Mouse (Mus musculus): ENCODE results near the gene Faf2.
A peak's percentile ranks its signal among the peaks of the same experiment; 100 is the strongest.

The Faf2 gene

DNA sequence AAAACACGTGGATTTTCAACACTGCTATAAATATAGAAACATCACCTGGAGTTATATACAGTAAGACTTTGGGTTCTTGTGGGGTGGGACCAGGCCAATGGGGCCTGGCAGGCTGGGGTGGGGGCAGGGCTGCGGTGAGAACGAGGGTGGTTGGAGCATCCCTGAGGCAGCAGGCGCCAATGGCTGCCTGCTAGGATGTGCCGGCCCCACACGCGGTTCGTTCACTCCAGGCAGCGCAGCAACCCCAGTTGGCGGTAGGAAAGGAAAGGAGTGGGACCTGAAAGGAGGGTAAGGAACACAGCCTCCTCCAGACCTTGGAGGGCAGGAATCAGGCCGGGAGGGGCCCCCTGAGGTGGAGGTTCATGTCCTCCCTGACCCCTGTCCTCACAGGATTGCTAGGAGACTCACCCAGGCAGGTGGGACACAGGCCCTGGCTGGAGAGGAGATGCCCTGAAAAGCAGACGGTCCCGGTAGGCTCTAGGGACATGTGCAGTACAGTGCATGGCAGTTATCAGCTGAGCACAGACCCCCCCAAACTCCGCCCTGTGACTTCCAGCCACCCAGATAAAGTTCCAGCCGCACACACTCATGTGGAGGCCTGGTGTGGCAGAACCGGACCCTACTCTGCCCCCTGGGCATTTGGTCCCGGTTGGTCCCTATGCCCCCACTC, 58.7 kb downstream of the Faf2 start:
- no peak for DNase-seq (ENCODE audit: low spot score)

DNA sequence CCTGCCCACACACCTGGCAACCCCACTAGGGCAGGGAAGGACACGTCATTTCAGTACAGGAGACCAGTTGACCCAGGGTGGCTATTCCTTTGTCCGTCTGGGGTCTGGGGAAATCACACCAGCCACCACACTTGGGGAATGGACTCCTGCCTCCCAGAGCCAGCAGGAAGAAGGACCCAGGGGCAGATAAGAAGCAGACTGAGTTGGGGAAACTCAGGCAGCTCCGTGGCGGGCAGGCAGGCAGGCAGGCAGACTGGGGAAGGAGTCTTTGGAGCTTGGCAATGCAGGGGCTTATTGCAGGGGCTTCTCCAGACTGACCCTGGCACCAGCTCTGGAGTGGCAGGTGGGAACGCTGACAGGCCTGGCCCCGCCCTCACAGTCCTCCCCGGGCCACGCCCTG, 59.7 kb downstream of the Faf2 start:
- no peak for DNase-seq (ENCODE audit: low spot score)

DNA sequence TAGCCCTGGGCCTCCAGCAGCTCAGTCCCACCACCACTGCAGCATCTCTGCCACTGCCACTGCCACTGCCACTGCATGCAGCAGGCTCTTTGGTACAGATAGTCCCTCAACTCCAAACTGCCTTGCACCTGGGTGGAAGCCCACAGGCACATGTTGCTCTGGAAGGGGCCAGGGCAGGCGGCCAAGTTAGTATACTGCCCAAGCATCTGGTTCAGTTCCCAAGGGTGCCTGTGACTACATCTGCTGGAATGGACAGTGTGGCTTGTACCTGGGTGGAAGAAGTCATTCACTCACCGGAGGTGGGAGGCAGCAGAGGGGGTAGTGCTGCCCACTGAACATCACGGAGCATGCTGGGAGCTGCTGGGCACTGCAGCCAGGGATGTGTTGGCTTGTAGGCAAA, 61.7 kb downstream of the Faf2 start:
- DNase-seq (ENCODE audit: low spot score): no peak

DNA sequence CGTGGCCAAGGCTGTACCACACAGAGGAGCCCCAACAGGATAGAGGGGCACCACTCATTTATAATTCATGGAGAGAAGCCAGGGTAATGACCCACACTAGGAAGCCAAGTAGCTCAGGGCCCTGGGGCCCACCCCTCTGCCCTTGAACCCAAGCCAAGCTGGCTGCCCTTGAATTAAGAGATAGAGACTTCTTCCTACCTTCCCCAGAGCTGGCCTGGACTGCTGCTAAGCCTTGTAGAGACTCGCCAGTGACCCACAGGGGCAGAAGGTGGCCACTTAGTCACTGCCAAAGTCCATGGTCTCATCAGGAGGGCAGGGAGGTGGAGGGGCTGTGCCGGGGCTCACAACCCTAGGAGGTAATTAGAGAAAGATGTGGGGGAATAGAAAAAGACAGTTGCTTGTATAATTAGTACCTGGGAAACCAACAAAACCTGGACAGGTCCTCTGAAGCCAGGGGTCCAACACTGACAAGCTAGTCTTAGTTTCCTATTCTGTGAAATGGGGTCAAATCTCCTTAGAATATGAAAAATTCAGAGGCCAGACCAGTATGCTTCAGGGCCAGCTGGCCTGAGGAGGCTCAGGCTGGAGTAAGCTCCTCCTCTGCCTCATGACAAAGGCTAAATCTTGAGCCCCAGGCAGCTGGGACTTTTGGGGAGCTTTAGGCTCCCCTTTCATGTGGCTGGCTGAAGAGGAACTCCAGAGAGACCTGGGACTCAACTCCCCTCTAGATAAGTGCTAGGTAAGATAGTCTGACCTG, 62.7 kb downstream of the Faf2 start:
- DNase-seq (ENCODE audit: low spot score): peak; percentile 73

DNA sequence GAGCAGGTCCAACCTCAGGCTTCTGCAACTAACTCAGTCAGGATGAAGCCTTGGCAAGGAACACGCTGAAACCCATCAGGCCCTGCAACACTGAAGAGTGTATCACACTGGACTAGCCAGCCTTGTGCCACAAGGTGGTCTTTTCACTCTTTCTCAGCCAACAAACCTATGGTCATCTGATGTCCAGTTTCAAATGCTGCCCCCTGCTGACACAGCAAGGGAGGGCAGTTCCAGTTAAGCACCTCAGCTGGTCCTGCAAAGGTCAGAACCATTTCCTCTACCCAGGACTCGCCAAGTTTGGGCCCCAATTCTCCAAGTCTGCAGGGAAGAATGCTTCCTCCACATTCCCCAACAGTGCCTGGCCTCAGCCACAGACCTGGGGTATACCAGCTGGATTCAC, 63.6 kb downstream of the Faf2 start:
- peak; percentile 51 for DNase-seq (ENCODE audit: low spot score)

DNA sequence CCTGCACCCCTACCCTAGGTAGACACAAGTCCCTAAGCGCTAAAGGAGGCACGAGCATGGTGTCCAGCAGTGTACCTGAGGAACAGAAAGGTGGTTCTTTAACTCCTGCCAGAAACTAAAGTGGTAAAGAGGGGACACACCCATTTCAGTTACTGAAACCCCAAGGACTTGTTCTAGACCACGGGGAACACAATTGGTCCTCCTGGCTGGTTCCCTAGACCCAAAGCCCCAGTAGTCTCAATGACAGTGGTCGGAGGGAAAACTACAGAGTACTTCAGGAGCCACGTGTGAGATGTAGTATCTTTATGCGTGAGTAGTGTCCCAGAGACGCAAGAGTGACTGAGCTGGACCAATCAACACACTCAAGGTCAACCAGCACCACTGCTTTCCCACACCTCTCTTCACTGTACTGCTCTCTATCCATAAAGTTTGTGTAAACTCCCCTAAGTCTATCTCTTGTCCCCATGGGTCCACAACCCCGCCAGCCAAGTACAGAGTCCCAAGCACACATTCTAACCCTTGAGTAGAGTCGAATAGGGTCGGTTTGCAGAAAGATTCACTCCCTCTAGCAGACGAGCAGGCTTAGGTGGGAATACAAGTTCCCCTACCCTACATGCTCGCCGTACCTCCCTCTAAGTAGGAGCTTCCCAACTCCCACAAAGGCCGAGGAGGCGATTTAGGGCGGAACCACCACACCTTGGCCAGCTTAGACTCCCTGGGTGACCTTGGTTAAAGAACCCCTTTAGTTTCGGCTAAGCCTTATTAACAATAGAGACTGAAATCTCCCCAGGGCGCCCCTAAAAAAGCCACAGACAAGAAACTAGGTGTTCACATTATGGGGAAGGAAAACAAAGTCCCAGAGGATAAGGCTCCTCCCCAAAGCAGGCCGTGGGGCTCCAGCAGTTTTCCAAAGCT, 64.8 kb downstream of the Faf2 start:
- DNase-seq (ENCODE audit: low spot score): no peak

DNA sequence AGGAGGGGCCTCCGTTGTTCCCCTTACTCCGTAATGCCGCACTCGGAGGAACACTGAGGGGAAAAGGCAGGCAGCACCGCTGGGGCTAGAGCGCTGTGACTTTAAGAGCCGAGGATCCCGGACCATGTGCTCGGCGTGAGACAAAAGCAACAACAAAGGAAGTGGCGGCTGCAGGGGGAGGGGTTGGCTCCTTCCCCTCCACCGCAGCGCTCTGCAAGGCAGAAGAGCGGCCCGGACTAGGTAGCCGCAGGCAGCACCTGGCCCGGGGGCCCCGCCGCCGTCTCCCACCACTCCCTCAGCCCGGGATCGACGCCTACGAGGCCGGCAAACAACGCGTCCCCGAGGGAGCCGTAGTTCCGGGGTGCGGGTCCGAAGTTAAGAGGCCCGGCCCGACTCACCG, 65.5 kb downstream of the Faf2 start:
- peak; percentile 79 for DNase-seq (ENCODE audit: low spot score)

DNA sequence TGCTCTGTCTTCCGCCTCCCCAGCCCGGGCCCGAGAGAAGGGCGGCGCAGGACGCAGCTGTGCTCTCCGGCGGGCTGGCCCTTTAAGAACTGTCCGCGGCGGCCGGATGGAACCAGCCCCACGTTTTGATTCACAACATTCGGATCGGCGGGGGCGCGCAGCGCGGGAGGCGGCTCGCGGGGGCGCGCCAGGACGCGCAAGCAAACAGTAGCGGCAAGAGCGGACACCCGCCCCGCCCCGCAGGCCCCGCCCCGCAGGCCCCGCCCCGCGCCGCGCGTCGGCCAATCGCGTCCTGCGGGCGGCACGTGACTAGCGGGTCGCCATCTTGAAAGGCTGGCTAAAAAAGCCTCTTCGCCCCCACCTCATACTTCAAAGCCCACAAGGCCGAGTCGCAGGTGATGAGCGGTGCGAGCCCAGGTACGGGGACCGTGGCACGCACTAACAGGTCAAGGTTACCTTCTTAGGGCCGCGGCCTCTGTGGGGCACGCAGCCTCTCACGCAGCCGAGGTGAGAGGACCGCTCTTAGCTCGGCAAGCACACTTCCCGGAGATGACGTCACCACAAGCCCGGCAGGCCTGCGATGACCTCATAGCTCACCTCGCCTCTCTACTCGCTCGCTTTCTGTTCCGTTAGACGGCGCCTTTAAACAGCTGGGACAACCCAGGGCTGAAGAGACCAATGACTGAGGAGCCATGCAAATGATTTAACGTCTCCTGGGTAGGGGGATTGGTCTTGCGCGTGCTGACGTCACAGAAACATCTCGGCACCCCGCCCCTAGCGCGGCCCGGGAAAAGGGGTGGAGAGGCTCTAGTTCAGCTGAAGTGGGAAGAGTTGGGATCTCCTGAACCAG, 66.2 kb downstream of the Faf2 start:
- peak; percentile 99 for DNase-seq (ENCODE audit: low spot score)

DNA sequence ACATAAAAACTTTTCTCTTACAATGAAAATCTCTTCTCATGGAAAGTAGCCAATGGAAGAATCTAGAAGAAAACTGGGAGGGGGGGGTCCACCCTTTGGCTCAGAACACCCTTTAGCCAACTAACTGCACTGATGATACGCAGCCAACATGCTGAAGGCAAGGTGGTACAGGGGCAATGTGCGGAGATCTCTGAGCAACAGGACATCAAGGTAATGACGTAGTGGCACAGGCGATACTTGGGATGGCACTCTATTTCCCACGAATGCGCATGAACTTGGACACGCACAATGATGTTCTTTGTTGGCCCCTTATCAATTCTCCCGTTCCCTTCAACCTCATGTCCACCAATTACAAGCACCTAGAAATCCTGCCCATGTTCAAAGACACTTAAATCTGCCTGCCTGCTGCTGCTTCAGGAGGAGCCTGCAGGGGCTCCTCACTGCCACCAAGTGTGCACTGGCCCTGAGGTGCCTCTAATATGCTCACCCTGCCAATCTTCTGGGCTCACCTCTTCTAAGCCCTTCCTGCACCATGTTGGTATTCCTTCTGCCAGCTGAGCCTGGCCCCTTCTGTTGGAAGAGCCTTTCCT, 68.7 kb downstream of the Faf2 start:
- no peak for DNase-seq (ENCODE audit: low spot score)

DNA sequence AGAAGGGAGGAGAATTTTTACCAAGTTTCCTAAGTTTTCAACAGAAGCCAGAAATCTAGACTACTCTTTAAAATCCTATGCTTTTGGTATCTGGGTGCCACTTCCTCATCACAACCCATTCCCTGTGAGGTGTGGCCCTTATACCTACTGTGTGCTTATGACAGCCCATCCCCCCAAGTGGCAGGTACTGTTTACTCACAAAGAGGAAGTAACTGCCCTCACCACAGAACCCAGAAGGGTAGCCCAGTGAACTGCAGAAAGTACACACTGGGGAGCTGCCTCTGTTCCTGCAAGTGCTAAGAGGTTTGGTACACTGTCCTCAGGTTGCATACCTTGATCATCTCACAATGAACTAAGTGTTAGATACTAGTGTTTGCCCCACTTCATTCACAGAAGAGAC, 70.2 kb downstream of the Faf2 start:
- no peak for DNase-seq (ENCODE audit: low spot score)

DNA sequence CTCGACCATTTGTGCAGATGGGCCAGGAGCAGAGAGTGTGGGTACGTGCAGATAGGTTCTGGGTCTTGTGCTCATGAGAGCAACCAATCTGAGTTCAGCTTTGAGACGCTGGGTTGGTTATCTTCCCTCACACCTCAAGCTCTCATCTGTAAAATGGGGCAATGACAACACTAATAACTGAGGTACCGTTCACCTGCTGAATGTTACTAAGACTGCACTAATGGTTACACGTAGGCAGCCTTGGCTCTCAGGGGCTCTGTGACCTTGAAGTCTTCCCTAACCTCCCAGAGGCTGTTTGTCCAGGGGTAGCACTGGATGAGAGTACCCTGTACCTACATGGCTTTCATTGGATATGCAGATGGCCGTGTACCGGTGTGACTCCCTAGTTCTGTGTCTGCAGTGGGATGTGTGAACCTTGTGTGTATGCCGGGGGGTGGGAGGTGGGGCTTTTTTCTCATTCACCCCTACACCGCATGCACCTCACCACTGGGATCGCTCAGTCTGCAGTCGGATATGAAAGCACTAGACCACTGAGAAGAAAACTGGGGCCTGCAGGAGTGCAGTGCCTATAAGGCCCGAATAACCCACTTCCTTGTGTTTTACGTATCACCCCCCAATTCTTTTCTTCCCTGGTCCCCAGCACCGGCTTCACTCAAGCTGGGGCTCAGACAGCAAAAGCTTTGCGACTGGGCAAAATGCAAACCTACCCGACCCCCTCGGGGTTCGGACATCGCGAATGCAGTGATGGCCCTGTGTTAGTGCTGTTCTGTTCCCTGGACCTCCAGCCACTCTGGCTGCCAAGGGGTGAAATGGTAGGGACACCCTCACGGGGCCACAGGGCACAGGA, 71.3 kb downstream of the Faf2 start:
- no peak for DNase-seq (ENCODE audit: low spot score)

DNA sequence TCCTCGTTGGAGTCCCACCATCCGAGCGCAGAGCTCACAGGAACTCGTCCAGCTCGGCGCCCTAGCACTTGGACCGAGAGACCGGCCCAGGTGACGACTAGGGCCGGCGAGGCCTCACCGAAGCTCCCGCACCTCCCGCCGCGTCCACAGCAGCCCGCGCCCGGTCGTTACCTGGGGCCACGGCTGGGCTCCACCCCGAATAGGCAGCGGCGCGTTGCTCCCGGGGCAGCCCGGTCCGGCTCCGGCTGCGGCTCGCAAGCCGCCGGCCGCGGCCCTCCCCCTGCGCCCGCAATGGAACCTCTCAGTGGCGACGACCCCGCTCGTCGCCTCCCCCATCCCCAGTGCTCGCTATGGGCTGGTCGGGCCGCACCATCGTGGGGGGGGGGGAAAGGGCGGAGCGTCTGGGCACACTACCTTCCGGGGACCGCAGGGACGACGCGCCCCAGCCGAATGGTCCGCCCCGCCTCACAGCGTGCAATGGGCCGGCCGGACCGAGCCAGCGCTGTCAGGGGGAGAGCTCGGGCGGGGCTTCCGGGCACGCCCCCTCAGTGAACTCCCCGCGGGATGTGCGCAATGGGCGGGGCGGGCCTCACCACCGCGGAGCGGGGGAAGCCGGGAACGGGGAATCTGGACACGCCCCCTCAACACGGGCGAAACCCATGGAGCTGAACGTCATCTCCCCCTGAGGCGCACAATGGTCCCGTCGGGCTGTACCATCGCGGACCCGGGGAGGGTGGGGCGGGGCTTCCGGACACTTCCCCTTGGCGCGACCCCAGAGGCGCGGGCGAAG, 72.2 kb downstream of the Faf2 start, which contains the start of gene Rnf44:
Gene Rnf44, minus strand, starts transcription at position 350 of the 790 bp plus-strand sequence.
- DNase-seq (ENCODE audit: low spot score): peak; percentile 100

DNA sequence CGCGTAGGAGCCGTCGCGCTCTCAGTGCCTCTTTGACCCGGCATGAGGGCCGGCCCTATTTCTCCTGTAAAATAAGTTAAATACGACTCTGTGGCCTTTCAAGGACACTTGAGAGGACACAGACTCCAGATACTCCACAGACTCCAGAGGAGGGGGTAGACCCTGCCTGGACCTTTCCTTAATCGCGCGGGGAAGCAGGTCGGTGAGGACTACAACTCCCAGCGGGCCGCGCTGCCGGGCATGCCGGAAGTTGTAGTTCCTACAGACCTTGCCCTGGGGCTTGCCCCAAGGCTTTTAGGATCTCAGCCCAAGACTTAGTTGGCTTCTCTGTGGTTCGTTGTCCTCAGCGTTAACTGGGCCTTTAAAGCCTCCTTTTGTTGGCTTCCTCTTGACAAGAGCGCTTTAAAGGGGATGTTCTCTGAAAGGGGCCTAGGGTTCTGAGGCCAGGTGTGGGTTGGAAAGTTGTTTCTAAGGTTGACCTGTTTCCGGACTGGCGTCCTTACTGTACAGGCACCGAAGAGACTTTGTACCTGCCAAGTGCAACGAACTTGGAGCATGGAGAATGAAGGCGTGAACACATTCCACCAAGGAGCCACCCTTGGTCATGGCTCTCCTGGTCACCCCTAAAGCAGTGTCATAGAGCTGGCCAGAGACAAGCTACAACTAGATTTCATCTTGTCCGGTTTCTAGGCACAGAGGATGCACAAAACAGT, 72.9 kb downstream of the Faf2 start:
- peak; percentile 87 for DNase-seq (ENCODE audit: low spot score)

DNA sequence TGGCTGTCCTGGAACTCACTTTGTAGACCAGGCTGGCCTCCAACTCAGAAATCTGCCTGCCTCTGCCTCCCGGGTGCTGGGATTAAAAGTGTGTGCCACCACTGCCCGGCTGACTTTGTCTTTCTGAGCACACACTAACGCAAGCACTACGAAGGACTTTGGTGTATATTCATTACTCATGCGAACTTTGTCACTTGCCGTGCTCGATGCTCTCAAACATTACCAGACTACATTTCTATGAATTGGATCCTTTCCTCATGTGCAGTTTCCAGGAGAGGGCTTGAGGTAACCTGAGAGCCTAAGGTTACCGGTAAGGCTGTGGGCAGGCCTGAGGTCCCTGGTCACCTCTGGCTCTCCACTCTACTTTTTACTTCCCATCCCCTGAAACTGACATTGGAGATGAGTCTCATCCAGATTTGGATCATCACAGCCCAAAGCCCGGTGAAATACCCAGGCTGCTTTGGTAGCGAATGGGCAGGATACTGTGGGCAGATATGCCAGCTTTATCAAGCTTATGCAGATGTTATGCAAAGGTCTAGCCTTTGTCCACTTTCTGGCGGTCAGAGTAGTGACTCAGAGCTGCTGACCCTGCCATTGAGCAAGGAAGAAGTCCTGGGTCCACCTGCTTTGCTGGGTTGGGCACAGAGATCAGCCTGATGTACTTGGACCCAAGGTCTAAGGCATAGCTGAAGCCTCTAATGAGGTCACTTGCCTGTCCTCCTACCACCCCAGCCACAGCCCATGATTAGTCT, 74.1 kb downstream of the Faf2 start:
- no peak for DNase-seq (ENCODE audit: low spot score)

DNA sequence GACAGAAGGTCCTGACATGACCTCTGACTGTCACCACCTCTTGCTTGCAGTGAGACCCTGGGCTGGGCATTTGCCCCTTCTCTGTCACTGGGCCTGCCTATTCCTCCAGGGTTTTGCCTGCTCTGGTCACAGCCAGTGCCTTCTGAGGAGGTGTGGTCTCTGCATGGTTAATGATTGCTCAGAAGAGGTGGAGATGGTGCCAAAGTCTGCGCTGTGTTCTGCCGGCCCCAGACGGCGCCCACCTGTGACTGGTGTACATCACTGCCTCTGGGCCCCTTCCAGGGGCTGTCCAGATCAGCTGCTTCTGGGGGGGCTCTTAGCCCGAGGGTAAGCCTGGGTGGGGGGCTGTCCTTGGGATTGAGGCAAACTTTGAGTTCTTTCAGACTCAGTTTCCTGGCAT, 79.7 kb downstream of the Faf2 start, which contains the start of gene Cdhr2:
Gene Cdhr2, plus strand, starts transcription at position 219 of the 400 bp plus-strand sequence.
- no peak for DNase-seq (ENCODE audit: low spot score)

DNA sequence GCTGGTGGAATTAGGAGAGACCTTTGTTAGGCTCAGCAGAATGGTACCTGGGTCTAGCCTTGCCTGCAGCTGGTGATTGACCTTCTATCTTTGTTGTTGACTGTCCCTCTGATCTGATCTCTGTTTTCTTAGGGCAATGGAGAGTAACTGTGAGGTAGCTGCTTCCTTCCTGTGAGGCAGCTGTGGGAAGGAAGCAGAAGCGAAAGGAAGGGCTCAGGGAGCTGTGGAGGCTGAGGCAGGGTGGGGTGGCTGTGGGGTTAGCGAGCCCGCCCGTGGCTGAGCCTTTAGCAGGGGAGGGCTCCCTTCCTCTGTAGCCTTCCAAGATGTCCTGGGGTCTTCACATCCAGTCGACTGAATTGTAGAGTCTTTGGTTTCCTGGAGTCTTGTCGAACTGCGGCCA, 80.9 kb downstream of the Faf2 start:
- no peak for DNase-seq (ENCODE audit: low spot score)

DNA sequence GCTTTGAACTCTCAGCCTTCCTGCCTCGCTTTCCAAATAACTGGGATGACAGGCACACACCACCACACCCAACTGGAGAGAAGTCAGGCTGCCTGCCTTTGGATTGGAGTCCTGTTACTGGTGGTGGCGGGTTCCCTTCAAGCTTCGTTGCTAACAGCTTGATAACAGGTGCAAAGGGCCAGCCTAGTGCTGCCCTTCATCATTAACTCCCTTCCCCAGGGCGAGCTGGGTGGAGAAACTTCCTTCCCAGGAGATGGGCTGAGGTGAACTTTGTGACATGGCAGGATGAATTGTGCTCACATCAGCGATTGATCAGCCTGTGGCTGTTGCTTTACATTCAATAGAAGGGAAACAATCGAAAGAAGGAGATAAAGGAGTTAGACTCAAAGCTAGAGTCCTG, 83.3 kb downstream of the Faf2 start:
- DNase-seq (ENCODE audit: low spot score): no peak

DNA sequence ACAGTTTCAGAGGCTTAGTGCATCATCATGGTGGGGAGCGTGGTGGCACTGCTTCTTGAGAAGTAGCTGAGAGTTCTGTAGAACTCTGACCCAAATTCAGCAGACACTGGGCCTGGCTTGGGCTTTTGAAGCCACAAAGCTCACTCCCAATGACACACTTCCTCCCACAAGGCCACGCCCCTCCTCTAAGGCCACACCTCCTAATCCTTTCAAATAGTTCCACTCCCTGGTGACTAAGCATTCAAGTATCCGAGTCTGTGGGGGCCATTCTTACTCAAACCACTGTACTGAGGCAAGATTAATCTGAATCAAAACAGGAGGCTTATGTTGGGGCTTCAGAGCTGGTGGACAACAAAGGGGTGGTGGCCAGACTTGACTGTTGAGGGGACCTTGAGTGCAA, 89.3 kb downstream of the Faf2 start:
- no peak for DNase-seq (ENCODE audit: low spot score)

Measured in ovary, postnatal 36 days (tissue).